Mouse (Mus musculus): ENCODE results near the gene Resp18. TPM values are rescaled to one million over a fixed set of nuclear protein-coding genes. Genes with fewer than 3 reads are reported as not detected.

The Resp18 gene
- polyA plus RNA-seq, 1 experiment = not detected

- TF ChIP-seq CTCF (IDR thresholded peaks at IDR 0.05; ENCODE audit: low read depth, low read length) = no peak
- no peak for TF ChIP-seq POLR2A (IDR thresholded peaks at IDR 0.05; ENCODE audit: borderline replicate concordance, low read depth, low read length)
- Histone ChIP-seq H3K4me3 (ENCODE audit: insufficient read depth, low read length) (no peak overlapping the region), H3K27ac (ENCODE audit: insufficient read depth, low read depth, low read length) (no peak overlapping the region), H3K4me1 (ENCODE audit: control insufficient read depth, insufficient read depth, low read length) (peaks cover 8% of the 10 kb centered on the region)
Measured at GRCm38 (mm10) chr1:75225473-75225872, 52.7 kb downstream of the Resp18 start.

DNA sequence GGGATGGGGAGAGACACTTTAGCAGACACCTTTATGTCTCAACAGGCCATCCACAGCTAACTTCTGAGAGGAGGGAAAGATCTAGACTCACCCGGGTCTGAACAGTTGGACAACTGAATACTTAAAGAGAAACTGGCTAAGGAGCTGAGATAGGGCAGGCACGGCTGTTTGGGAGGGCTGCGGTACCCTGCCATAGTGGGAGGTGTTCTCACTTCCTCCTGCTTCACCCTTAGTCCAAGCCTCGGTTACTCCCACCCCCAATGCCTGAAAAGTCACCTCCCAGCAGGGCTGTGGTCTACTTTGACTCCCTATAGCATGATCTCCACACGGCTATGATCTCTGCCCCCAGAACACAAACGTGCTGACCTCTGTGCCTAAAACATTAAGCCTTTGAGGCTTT, 54.7 kb downstream of the Resp18 start:
- H3K4me3 ChIP-seq (ENCODE audit: insufficient read depth, low read length) = no peak overlapping the region
- H3K4me1 ChIP-seq (ENCODE audit: control insufficient read depth, insufficient read depth, low read length) = peaks cover 7% of the 10 kb centered on the region
- TF ChIP-seq POLR2A (IDR thresholded peaks at IDR 0.05; ENCODE audit: borderline replicate concordance, low read depth, low read length) = no peak
- no peak for TF ChIP-seq CTCF (IDR thresholded peaks at IDR 0.05; ENCODE audit: low read depth, low read length)
- H3K27ac ChIP-seq (ENCODE audit: insufficient read depth, low read depth, low read length) = no peak overlapping the region

DNA sequence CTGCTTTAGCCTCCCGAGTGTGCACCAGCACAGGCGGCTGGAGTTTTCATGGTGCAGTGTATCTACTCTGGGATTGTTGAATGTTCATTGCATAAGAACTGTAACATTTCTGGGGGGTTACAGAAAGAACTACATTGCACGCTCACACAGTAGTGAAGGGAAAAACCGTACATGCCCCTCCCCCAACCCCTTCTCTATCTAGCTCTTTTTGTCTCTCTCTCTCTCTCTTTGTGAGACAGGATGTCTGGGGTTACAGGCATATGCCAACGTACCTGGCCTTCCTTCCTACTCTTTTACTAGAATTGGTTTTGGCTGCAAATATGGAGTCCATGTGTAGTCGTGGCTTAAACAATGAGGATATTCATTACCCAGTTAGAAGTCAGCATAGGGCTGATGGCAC, 55.3 kb downstream of the Resp18 start:
- H3K4me1 ChIP-seq (ENCODE audit: control insufficient read depth, insufficient read depth, low read length) = peaks cover 10% of the 10 kb centered on the region
- H3K27ac ChIP-seq (ENCODE audit: insufficient read depth, low read depth, low read length) = no peak overlapping the region
- no peak overlapping the region for H3K4me3 ChIP-seq (ENCODE audit: insufficient read depth, low read length)
- no peak for TF ChIP-seq CTCF (IDR thresholded peaks at IDR 0.05; ENCODE audit: low read depth, low read length)

Other genes starting within 250 kb of the Resp18 start
- gene Nhej1, start 153.2 kb downstream of the Resp18 start, polyA plus RNA-seq (2012; ENCODE audit: insufficient read depth, insufficient read length, missing spikeins) = 5.1 and 6.3 TPM in 2 replicates
- not detected in 2 replicates for gene Slc23a3, start 144.5 kb downstream of the Resp18 start, polyA plus RNA-seq (2012; ENCODE audit: insufficient read depth, insufficient read length, missing spikeins)
- gene Cnppd1, start 135.7 kb downstream of the Resp18 start, polyA plus RNA-seq (2012; ENCODE audit: insufficient read depth, insufficient read length, missing spikeins) = 92.2 and 101 TPM in 2 replicates
- gene Retreg2, start 135.6 kb downstream of the Resp18 start, polyA plus RNA-seq (2012; ENCODE audit: insufficient read depth, insufficient read length, missing spikeins) = 107 and 113 TPM in 2 replicates
- gene Zfand2b, start 109.8 kb downstream of the Resp18 start, polyA plus RNA-seq (2012; ENCODE audit: insufficient read depth, insufficient read length, missing spikeins) = 28.3 and 34.6 TPM in 2 replicates
- 16.6 and 18.6 TPM in 2 replicates for gene Abcb6, start 98.0 kb downstream of the Resp18 start, polyA plus RNA-seq (2012; ENCODE audit: insufficient read depth, insufficient read length, missing spikeins)
- gene Ankzf1, start 86.3 kb downstream of the Resp18 start, polyA plus RNA-seq (2012; ENCODE audit: insufficient read depth, insufficient read length, missing spikeins) = 19.6 and 29.7 TPM in 2 replicates
- 30.2 and 33.5 TPM in 2 replicates for gene Atg9a, start 86.2 kb downstream of the Resp18 start, polyA plus RNA-seq (2012; ENCODE audit: insufficient read depth, insufficient read length, missing spikeins)
- 27.1 and 28.0 TPM in 2 replicates for gene Glb1l, start 67.6 kb downstream of the Resp18 start, polyA plus RNA-seq (2012; ENCODE audit: insufficient read depth, insufficient read length, missing spikeins)
- gene Stk16, start 67.6 kb downstream of the Resp18 start, polyA plus RNA-seq (2012; ENCODE audit: insufficient read depth, insufficient read length, missing spikeins) = 41.9 and 46.0 TPM in 2 replicates
- 38.7 and 47.0 TPM in 2 replicates for gene Tuba4a, start 58.5 kb downstream of the Resp18 start, polyA plus RNA-seq (2012; ENCODE audit: insufficient read depth, insufficient read length, missing spikeins)
- not detected in 2 replicates for gene A630095N17Rik, start 46.3 kb downstream of the Resp18 start, polyA plus RNA-seq (2012; ENCODE audit: insufficient read depth, insufficient read length, missing spikeins)
- 6.7 and 10.7 TPM in 2 replicates for gene Dnajb2, start 42.0 kb downstream of the Resp18 start, polyA plus RNA-seq (2012; ENCODE audit: insufficient read depth, insufficient read length, missing spikeins)
- 0.60 and 0.94 TPM in 2 replicates for gene Ptprn, start 13.9 kb downstream of the Resp18 start, polyA plus RNA-seq (2012; ENCODE audit: insufficient read depth, insufficient read length, missing spikeins)
- 39.3 and 43.3 TPM in 2 replicates for gene Dnpep, start 39.6 kb upstream of the Resp18 start, polyA plus RNA-seq (2012; ENCODE audit: insufficient read depth, insufficient read length, missing spikeins)
- 0.70 TPM in 1 of 2 replicates, not detected in the other for gene Des, start 81.9 kb upstream of the Resp18 start, polyA plus RNA-seq (2012; ENCODE audit: insufficient read depth, insufficient read length, missing spikeins)
- gene Speg, start 96.9 kb upstream of the Resp18 start, polyA plus RNA-seq (2012; ENCODE audit: insufficient read depth, insufficient read length, missing spikeins) = 32.4 and 36.2 TPM in 2 replicates
- 79.2 and 89.6 TPM in 2 replicates for gene Gmppa, start 157.5 kb upstream of the Resp18 start, polyA plus RNA-seq (2012; ENCODE audit: insufficient read depth, insufficient read length, missing spikeins)
- gene Asic4, start 172.0 kb upstream of the Resp18 start, polyA plus RNA-seq (2012; ENCODE audit: insufficient read depth, insufficient read length, missing spikeins) = not detected in 2 replicates
- gene Chpf, start 200.9 kb upstream of the Resp18 start, polyA plus RNA-seq (2012; ENCODE audit: insufficient read depth, insufficient read length, missing spikeins) = 0.95 and 1.3 TPM in 2 replicates
- gene Tmem198, start 201.1 kb upstream of the Resp18 start, polyA plus RNA-seq (2012; ENCODE audit: insufficient read depth, insufficient read length, missing spikeins) = not detected in 2 replicates
- gene Obsl1, start 228.0 kb upstream of the Resp18 start, polyA plus RNA-seq (2012; ENCODE audit: insufficient read depth, insufficient read length, missing spikeins) = 0.33 TPM in 1 of 2 replicates, not detected in the other
- not detected in 2 replicates for gene Inha, start 228.7 kb upstream of the Resp18 start, polyA plus RNA-seq (2012; ENCODE audit: insufficient read depth, insufficient read length, missing spikeins)
- gene Stk11ip, start 243.1 kb upstream of the Resp18 start, polyA plus RNA-seq (2012; ENCODE audit: insufficient read depth, insufficient read length, missing spikeins) = 45.6 and 49.3 TPM in 2 replicates

All from bone marrow macrophage, adult 2 months (primary cell).